Mouse (Mus musculus): ENCODE results near the gene Fam160a1. TPM values are rescaled to one million over a fixed set of nuclear protein-coding genes. Genes with fewer than 3 reads are reported as not detected.

Gene Fam160a1
- polyA plus RNA-seq, 1 experiment from 2014 or later = 0.60 TPM

DNA sequence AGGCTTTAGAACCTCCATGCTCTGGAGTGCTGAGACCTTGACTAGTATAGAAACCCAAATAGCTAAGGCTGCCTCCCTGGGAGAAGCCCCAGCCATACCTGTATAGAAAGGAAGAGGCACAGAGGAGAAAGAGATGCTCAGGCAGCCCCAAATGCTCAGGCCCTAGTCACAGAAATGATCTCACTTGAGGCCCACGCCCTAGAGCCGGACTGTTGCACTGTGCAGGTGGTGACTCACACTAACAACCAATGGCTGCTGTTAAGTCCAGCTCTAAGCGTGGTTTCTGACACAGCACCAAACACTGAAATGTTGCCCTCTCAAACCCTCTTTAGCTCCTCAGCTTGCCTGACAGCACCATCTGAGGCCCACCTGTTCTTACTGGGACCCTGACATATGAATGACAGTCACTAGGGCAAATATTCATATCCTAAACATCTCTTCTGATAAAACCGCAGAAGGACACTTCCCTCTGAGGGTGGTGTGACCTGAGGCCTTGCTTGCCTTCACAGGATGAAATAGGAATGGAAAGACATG, 101.3 kb downstream of the Fam160a1 start:
- no peak for ATAC-seq (replicated peaks; ENCODE audit: low FRiP score)
- DNase-seq (ENCODE audit: low spot score) = no peak

DNA sequence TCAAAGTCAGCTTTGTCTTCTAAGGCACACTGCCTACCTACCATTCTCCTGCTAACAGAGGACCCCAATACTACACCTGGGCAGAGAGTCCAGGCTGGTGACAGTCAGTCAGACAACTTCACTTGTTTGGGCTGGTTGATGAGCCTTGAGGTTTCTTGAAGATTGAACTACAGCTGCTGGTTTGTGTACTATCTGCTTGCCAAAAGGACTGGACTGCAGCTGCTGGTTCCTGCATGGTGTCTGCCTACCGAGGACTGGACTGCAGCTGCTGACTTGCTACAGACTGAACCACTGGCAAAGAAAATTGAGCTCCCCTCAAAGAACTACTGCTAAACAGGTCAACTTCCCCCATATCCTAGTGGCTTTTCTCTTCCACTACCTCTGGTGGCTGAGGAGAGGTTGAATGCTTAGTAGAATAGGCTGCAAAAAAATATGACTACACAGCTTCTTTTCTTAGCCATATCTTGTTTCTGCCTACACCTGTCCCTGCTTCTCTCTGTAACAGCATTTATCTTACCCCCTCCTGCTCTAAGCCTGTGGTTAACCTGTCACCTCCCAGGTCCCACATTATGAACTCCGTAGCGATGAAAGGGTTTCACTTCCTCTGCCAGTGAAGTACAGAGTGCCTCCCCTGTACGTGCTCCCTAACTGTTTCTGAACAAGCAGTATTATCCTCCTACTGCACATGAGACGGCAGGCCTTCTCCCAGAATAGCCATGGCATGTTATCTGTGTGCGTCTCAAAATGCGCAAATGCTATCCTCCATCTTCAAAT, 103.0 kb downstream of the Fam160a1 start:
- DNase-seq (ENCODE audit: low spot score) = no peak
- 67% methylated on average over 7 of the region's 7 CpGs for WGBS
- H3K4me2 ChIP-seq = no peak overlapping the region

More for the DNA sequence above, 101.3 kb downstream of the Fam160a1 start:
- Histone ChIP-seq H3K9ac (ENCODE audit: low read depth, low read length) (no peak overlapping the region), H3K27ac (ENCODE audit: low read depth, low read length) (no peak overlapping the region), H3K9me3 (ENCODE audit: control insufficient read depth, low read length) (no peaks in the 10 kb centered on the region), H3K27me3 (replicated peaks; ENCODE audit: control insufficient read depth, insufficient read depth, low read length) (no peaks in the 10 kb centered on the region), H3K36me3 (ENCODE audit: control insufficient read depth, insufficient read depth, low read length) (no peaks in the 10 kb centered on the region), H3K4me1 (replicated peaks; ENCODE audit: control insufficient read depth, insufficient read depth, low read length) (no peaks in the 10 kb centered on the region), H3K4me2 (no peak overlapping the region), H3K4me3 (ENCODE audit: low read depth, low read length) (no peak overlapping the region)
- WGBS = 77% methylated on average over 4 of the region's 4 CpGs

DNA sequence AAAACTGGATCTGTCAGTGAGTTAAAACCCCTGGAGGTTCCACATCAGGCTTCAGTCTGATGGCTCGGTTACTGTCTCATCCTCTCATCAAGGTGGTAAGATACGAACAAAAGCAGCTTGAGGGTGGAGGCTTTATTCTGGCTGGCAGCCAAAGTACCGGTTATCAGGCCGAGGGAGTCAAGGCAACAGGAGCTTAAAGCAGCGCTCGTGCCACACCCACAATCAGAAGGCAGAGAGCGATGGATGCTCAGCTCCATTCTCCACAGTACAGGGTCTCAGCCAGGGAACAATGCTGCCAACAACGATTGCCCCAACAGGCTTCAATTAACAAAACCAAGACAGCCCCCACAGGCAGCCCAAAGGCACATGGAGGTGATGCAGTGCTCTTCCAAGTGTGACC, 106.4 kb downstream of the Fam160a1 start:
- no peaks in the 10 kb centered on the region; the same call in 1 of the 2 replicates for H3K27me3 ChIP-seq (replicated peaks; ENCODE audit: control insufficient read depth, insufficient read depth, low read length)
- ATAC-seq (replicated peaks; ENCODE audit: low FRiP score) = peak; percentile 53
- H3K4me2 ChIP-seq = no peak overlapping the region
- 55% methylated on average over 8 of the region's 8 CpGs for WGBS
- no peaks in the 10 kb centered on the region for H3K9me3 ChIP-seq (ENCODE audit: control insufficient read depth, low read length)
- H3K27ac ChIP-seq (ENCODE audit: low read depth, low read length) = no peak overlapping the region
- no peak overlapping the region for H3K4me3 ChIP-seq (ENCODE audit: low read depth, low read length)
- H3K36me3 ChIP-seq (ENCODE audit: control insufficient read depth, insufficient read depth, low read length) = no peaks in the 10 kb centered on the region
- H3K9ac ChIP-seq (ENCODE audit: low read depth, low read length) = no peak overlapping the region
- no peak for DNase-seq (ENCODE audit: low spot score)
- no peaks in the 10 kb centered on the region for H3K4me1 ChIP-seq (replicated peaks; ENCODE audit: control insufficient read depth, insufficient read depth, low read length)

More for the DNA sequence above, 103.0 kb downstream of the Fam160a1 start:
- Histone ChIP-seq H3K27me3 (replicated peaks; ENCODE audit: control insufficient read depth, insufficient read depth, low read length) (no peaks in the 10 kb centered on the region; the same call in 1 of the 2 replicates), H3K4me1 (replicated peaks; ENCODE audit: control insufficient read depth, insufficient read depth, low read length) (no peaks in the 10 kb centered on the region), H3K36me3 (ENCODE audit: control insufficient read depth, insufficient read depth, low read length) (no peaks in the 10 kb centered on the region), H3K9me3 (ENCODE audit: control insufficient read depth, low read length) (no peaks in the 10 kb centered on the region), H3K4me3 (ENCODE audit: low read depth, low read length) (no peak overlapping the region), H3K9ac (ENCODE audit: low read depth, low read length) (no peak overlapping the region), H3K27ac (ENCODE audit: low read depth, low read length) (no peak overlapping the region)
- no peak for ATAC-seq (replicated peaks; ENCODE audit: low FRiP score)

DNA sequence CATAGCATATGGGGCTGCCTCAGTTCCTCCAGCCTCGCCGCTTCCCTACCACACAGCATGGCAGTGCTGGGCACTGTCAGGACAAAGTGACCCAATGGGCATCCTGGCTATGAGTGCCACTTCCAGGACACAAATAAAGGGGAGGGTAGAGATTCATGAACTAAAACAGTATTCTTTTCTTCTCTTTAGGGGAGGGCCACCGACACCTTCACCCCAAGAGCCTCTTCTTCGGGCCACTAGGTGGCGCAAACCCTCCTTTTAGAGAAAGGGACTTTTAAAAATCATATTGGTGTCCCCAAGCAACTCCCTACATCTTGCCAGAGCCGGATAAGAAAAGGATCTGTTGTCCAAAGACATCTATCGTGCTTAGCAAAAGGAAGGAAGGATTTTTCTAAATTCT, 109.7 kb downstream of the Fam160a1 start:
- H3K4me2 ChIP-seq = no peak overlapping the region
- H3K9me3 ChIP-seq (ENCODE audit: control insufficient read depth, low read length) = no peaks in the 10 kb centered on the region
- H3K36me3 ChIP-seq (ENCODE audit: control insufficient read depth, insufficient read depth, low read length) = no peaks in the 10 kb centered on the region
- DNase-seq (ENCODE audit: low spot score) = no peak
- H3K27ac ChIP-seq (ENCODE audit: low read depth, low read length) = no peak overlapping the region
- H3K9ac ChIP-seq (ENCODE audit: low read depth, low read length) = no peak overlapping the region
- H3K4me1 ChIP-seq (replicated peaks; ENCODE audit: control insufficient read depth, insufficient read depth, low read length) = no peaks in the 10 kb centered on the region; the same call in 1 of the 2 replicates
- 36% methylated on average over 7 of the region's 7 CpGs for WGBS
- H3K27me3 ChIP-seq (replicated peaks; ENCODE audit: control insufficient read depth, insufficient read depth, low read length) = no peaks in the 10 kb centered on the region; the same call in 1 of the 2 replicates
- ATAC-seq (replicated peaks; ENCODE audit: low FRiP score) = no peak
- no peak overlapping the region for H3K4me3 ChIP-seq (ENCODE audit: low read depth, low read length)

DNA sequence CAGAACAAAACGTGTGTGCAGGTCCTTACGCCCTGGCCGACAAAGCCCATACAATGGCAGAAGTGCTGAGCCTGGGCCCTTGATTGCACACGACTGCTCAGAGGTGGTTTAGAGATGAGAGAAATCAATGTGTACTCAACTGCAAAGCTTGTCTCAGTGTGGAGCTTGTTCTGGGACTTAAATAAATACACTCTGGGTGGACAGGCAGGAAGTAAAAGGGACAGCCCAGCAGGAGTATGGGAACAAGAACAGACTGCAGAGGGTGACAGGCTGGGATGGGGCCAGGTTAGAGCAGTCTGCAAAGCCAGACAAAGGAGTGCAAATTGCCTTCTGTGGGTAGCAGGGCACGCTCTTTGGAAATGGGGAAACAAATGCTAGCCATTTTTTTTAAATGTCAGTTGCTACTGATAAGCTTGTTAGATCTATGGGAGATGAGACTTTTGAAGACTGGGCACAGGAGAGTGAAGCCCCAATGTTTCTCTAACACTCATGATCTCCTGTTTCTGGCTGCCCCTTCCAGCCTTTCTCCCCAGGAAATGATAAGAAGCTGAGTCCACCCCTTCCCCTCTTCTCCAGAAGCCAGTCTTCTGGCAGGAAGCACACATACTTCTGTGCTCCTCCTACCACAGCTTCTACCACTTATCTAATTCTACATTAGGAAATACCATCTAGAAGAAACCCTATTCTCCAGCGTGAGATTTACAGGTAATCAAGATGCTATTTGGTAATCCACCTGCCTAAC, 113.8 kb downstream of the Fam160a1 start:
- no peak overlapping the region for H3K4me2 ChIP-seq
- no peak overlapping the region for H3K27ac ChIP-seq (ENCODE audit: low read depth, low read length)
- H3K4me1 ChIP-seq (replicated peaks; ENCODE audit: control insufficient read depth, insufficient read depth, low read length) = no peaks in the 10 kb centered on the region; the same call in 1 of the 2 replicates
- H3K9ac ChIP-seq (ENCODE audit: low read depth, low read length) = no peak overlapping the region
- no peaks in the 10 kb centered on the region for H3K36me3 ChIP-seq (ENCODE audit: control insufficient read depth, insufficient read depth, low read length)
- H3K9me3 ChIP-seq (ENCODE audit: control insufficient read depth, low read length) = no peaks in the 10 kb centered on the region
- no peaks in the 10 kb centered on the region for H3K27me3 ChIP-seq (replicated peaks; ENCODE audit: control insufficient read depth, insufficient read depth, low read length)
- DNase-seq (ENCODE audit: low spot score) (no peak), ATAC-seq (replicated peaks; ENCODE audit: low FRiP score) (no peak)
- H3K4me3 ChIP-seq (ENCODE audit: low read depth, low read length) = no peak overlapping the region
- 47% methylated on average over 6 of the region's 6 CpGs for WGBS

DNA sequence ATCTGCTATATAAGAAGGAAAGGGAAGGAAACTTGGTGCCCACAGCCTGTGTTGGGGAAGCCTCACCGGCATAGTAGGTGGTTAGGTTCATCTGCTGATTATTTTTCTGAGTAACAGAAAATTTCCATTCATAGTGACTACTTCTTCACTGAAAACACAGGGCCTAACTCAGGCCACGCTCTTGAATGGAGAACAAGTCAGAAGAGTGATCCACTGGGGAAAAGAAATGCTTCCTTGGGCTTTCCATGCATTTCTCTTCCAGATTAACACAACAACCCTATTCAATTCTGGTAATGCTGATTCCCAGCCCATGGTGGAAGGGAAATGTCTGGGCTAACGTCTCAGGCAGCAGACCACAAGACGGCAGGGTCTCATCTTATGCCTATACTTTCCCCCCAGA, 118.6 kb downstream of the Fam160a1 start:
- Histone ChIP-seq H3K4me2 (no peak overlapping the region), H3K27ac (ENCODE audit: low read depth, low read length) (no peak overlapping the region), H3K9me3 (ENCODE audit: control insufficient read depth, low read length) (no peaks in the 10 kb centered on the region), H3K36me3 (ENCODE audit: control insufficient read depth, insufficient read depth, low read length) (no peaks in the 10 kb centered on the region), H3K4me3 (ENCODE audit: low read depth, low read length) (no peak overlapping the region), H3K9ac (ENCODE audit: low read depth, low read length) (no peak overlapping the region), H3K27me3 (replicated peaks; ENCODE audit: control insufficient read depth, insufficient read depth, low read length) (no peaks in the 10 kb centered on the region), H3K4me1 (replicated peaks; ENCODE audit: control insufficient read depth, insufficient read depth, low read length) (no peaks in the 10 kb centered on the region; the same call in 1 of the 2 replicates)
- whole genome bisulfite sequencing = 76% methylated on average over 4 of the region's 4 CpGs
- ATAC-seq (replicated peaks; ENCODE audit: low FRiP score) (no peak), DNase-seq (ENCODE audit: low spot score) (no peak)

DNA sequence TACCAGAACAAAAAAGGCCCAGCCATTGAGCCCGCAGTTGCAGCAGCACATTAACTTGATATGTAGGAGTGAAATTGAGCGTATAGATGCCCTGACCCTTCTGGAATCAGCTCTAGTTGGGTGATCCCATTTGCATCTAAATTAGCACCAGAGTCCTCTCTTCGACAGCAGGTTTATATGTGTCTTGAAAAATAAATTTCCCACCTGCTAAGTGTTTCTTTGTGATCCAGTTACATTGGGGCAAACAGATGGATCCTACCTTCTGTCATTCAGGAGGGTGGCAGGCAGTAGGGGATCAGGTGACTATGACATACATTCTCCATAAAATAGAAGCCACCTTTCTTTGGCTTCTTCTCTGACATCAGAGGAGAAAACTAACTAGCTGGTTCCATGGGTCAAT, 122.0 kb downstream of the Fam160a1 start:
- 81% methylated on average over 3 of the region's 3 CpGs for WGBS
- H3K4me1 ChIP-seq (replicated peaks; ENCODE audit: control insufficient read depth, insufficient read depth, low read length) = no peaks in the 10 kb centered on the region
- no peak for DNase-seq (ENCODE audit: low spot score)
- no peak overlapping the region for H3K9ac ChIP-seq (ENCODE audit: low read depth, low read length)
- ATAC-seq (replicated peaks; ENCODE audit: low FRiP score) = no peak
- no peaks in the 10 kb centered on the region for H3K27me3 ChIP-seq (replicated peaks; ENCODE audit: control insufficient read depth, insufficient read depth, low read length)
- H3K4me2 ChIP-seq = no peak overlapping the region
- no peak overlapping the region for H3K4me3 ChIP-seq (ENCODE audit: low read depth, low read length)
- no peak overlapping the region for H3K27ac ChIP-seq (ENCODE audit: low read depth, low read length)
- no peaks in the 10 kb centered on the region for H3K9me3 ChIP-seq (ENCODE audit: control insufficient read depth, low read length)
- no peaks in the 10 kb centered on the region for H3K36me3 ChIP-seq (ENCODE audit: control insufficient read depth, insufficient read depth, low read length)

DNA sequence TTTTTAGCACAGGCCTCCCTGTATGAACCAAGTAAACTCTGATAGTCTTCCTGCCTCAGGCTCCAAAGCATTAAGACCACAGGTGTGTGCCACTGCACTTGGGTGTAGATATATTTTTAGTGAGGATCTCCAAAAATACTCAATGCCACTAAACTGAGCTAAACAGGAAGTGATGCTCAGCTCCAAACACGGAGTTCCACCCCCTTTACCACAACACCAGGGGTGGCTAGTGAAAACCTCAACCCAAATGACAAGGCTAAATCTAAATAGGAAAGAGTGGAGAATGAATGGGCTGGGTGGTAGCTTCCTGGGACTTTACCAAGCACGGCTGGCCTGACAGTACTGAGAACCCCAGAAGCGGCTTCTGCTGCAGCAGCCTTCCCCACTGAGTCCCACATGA, 124.1 kb downstream of the Fam160a1 start:
- H3K27ac ChIP-seq (ENCODE audit: low read depth, low read length) = no peak overlapping the region
- H3K9ac ChIP-seq (ENCODE audit: low read depth, low read length) = no peak overlapping the region
- no peak overlapping the region for H3K4me3 ChIP-seq (ENCODE audit: low read depth, low read length)
- no peak overlapping the region for H3K4me2 ChIP-seq
- no peaks in the 10 kb centered on the region for H3K9me3 ChIP-seq (ENCODE audit: control insufficient read depth, low read length)
- WGBS = 27% methylated on average over 3 of the region's 3 CpGs
- no peaks in the 10 kb centered on the region for H3K27me3 ChIP-seq (replicated peaks; ENCODE audit: control insufficient read depth, insufficient read depth, low read length)
- no peaks in the 10 kb centered on the region for H3K4me1 ChIP-seq (replicated peaks; ENCODE audit: control insufficient read depth, insufficient read depth, low read length)
- DNase-seq (ENCODE audit: low spot score) = no peak
- H3K36me3 ChIP-seq (ENCODE audit: control insufficient read depth, insufficient read depth, low read length) = no peaks in the 10 kb centered on the region
- no peak for ATAC-seq (replicated peaks; ENCODE audit: low FRiP score)

All from liver, embryonic 11.5 days (tissue).